Comparison of ENCODE assay signal across 8 mouse cellular contexts in the genomic region with DNA sequence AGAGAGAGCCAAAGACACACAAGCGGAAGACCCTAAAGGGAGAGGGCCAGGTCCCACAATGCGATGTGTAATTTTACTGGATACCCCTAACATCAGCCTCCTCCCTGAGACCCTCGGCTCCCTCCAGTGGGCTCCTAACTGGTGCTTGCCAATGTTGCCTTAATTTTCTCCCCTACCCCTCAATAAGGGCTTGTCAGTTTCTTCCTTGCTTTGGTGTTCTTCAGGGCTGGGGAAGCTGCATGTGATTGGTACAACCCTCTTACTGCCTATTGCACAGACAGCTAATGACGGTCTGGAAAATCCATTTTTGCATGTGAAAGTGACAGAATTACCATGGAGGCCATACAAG. TPM values are rescaled to one million over a fixed set of nuclear protein-coding genes. Genes with fewer than 3 reads are reported as not detected.
DNase-seq lines count a peak whose midpoint lies in the region; ATAC-seq and TF ChIP-seq lines count a peak whose summit lies in the region.

No protein-coding gene starts in this region.

- DNase-seq in heart, postnatal 25 days (ENCODE audit: low spot score) = no peak
- no peak for DNase-seq in retina, postnatal 1 day
- DNase-seq in thymus, adult 2 months = no peak
- no peak for DNase-seq in cerebellum, postnatal 25 days

- H3K9me3 ChIP-seq in heart, embryonic 11.5 days (replicated peaks; ENCODE audit: control insufficient read depth, low read length) = no peaks in the 10 kb centered on the region
- no peaks in the 10 kb centered on the region for H3K9me3 ChIP-seq in E14TG2a.4 (ENCODE audit: low read length)
- H3K9me3 ChIP-seq in liver, embryonic 16.5 days (replicated peaks; ENCODE audit: control insufficient read depth, low read length) = no peaks in the 10 kb centered on the region

- H3K4me1 ChIP-seq in heart, embryonic 11.5 days (ENCODE audit: control insufficient read depth, insufficient read depth, low read length) = peaks cover 63% of the 10 kb centered on the region
- peaks cover 69% of the 10 kb centered on the region for H3K4me1 ChIP-seq in E14TG2a.4 (replicated peaks; ENCODE audit: low read depth, low read length)
- peaks cover 38% of the 10 kb centered on the region for H3K4me1 ChIP-seq in liver, embryonic 16.5 days (ENCODE audit: control insufficient read depth, low read depth, low read length)
- H3K4me1 ChIP-seq in thymus, adult 2 months (replicated peaks; ENCODE audit: control insufficient read depth, insufficient read depth, low read length) = peaks cover 4% of the 10 kb centered on the region; the same call in 1 of the 2 replicates

- H3K4me2 ChIP-seq in heart, embryonic 11.5 days = peak overlapping the region; percentile 97
- H3K4me2 ChIP-seq in liver, embryonic 16.5 days (ENCODE audit: low read depth, low read length) = no peak overlapping the region

- H3K27ac ChIP-seq in heart, embryonic 11.5 days (ENCODE audit: low read depth, low read length) = peak overlapping the region; percentile 93
- peak overlapping the region; percentile 30; the same call in 1 of the 2 replicates for H3K27ac ChIP-seq in liver, embryonic 16.5 days (ENCODE audit: low read length)
- no peak overlapping the region for H3K27ac ChIP-seq in thymus, adult 2 months (ENCODE audit: control insufficient read depth, insufficient read depth, low read length)

- intact Hi-C loops in heart, postnatal 25 days (cut with DNase I) = loop anchor here (2.0 kb wide), 1 partner anchor 28 kb away; no protein-coding TSS in a partner anchor

- TF ChIP-seq CTCF in E14TG2a.4 (conservative IDR thresholded peaks at IDR 0.05; ENCODE audit: low read length) = no peak
- TF ChIP-seq CTCF in thymus, adult 2 months (IDR thresholded peaks at IDR 0.05; ENCODE audit: borderline replicate concordance, control insufficient read depth, extremely low read depth, insufficient read depth, low read length, poor library complexity) = no peak

- no peak for ATAC-seq in heart, embryonic 11.5 days (replicated peaks; ENCODE audit: insufficient number of reproducible peaks, low FRiP score, low TSS enrichment)
- ATAC-seq in granulocyte monocyte progenitor cell, adult 5-6 weeks (replicated peaks; ENCODE audit: poor library complexity, severe bottlenecking) = peak; percentile 13; the same call in 1 of the 2 replicates
- no peak for ATAC-seq in liver, embryonic 16.5 days (ENCODE audit: low read depth)

- peak overlapping the region; percentile 83 for H3K4me3 ChIP-seq in heart, embryonic 11.5 days (ENCODE audit: low read depth, low read length)
- H3K4me3 ChIP-seq in E14TG2a.4 (replicated peaks; ENCODE audit: low read length) = peak overlapping the region; percentile 92
- H3K4me3 ChIP-seq in liver, embryonic 16.5 days (ENCODE audit: low read depth, low read length) = no peak overlapping the region
- H3K4me3 ChIP-seq in thymus, adult 2 months (ENCODE audit: control insufficient read depth, insufficient read depth, low read length) = no peak overlapping the region

- peak overlapping the region; percentile 58 for H3K9ac ChIP-seq in heart, embryonic 11.5 days (ENCODE audit: low read depth, low read length)
- no peak overlapping the region for H3K9ac ChIP-seq in liver, embryonic 16.5 days (ENCODE audit: low read depth, low read length)

- H3K36me3 ChIP-seq in heart, embryonic 11.5 days (ENCODE audit: control insufficient read depth, insufficient read depth, low read length) = no peaks in the 10 kb centered on the region
- H3K36me3 ChIP-seq in E14TG2a.4 (ENCODE audit: insufficient read depth, low read length) = peaks cover 10% of the 10 kb centered on the region; the same call in 1 of the 2 replicates
- no peaks in the 10 kb centered on the region for H3K36me3 ChIP-seq in liver, embryonic 16.5 days (ENCODE audit: control insufficient read depth, insufficient read depth)
- H3K36me3 ChIP-seq in thymus, adult 2 months (ENCODE audit: control insufficient read depth, insufficient read depth, low read length) = no peaks in the 10 kb centered on the region

- no peaks in the 10 kb centered on the region for H3K27me3 ChIP-seq in heart, embryonic 11.5 days (ENCODE audit: control insufficient read depth, insufficient read depth, low read length)
- H3K27me3 ChIP-seq in E14TG2a.4 (ENCODE audit: insufficient read depth, low read length) = no peaks in the 10 kb centered on the region
- peaks cover 9% of the 10 kb centered on the region for H3K27me3 ChIP-seq in liver, embryonic 16.5 days (ENCODE audit: control insufficient read depth, insufficient read depth, low read depth, low read length)
- H3K27me3 ChIP-seq in thymus, adult 2 months (ENCODE audit: control insufficient read depth, insufficient read depth, low read length) = no peaks in the 10 kb centered on the region

- WGBS in heart, embryonic 11.5 days (ENCODE audit: insufficient replicate concordance) = 46% methylated on average over 4 of the region's 4 CpGs
- 27% methylated on average over 4 of the region's 4 CpGs for WGBS in liver, embryonic 16.5 days (ENCODE audit: insufficient replicate concordance)
- 34% methylated on average over 4 of the region's 4 CpGs for WGBS in thymus, adult 2 months

- no peak for TF ChIP-seq POLR2A in thymus, adult 2 months (IDR thresholded peaks at IDR 0.05; ENCODE audit: control insufficient read depth, extremely low read depth, insufficient read depth, low read length, poor library complexity)

RNA-seq across cellular contexts. Expression of gene Lrrc75a, which starts 1.9 kb away (rescaled TPM):
- 14.3 and 16.2 TPM in 2 replicates for polyA plus RNA-seq in heart, embryonic 11.5 days (2014; fragmentation: Nextera tagmentation; extraction: Ambion mirVana)
- 1 to 10 TPM; 4.9 to 6.4 TPM for total RNA-seq in heart, postnatal 25 days (2021)
- total RNA-seq in granulocyte monocyte progenitor cell, adult 5-6 weeks (2014; fragmentation: Nextera tagmentation) = 5.7 TPM in 2 replicates
- 3.6 and 5.4 TPM in 2 replicates for total RNA-seq in granulocyte monocyte progenitor cell, adult 5-6 weeks (2017)
- 0.72 and 1.0 TPM in 2 replicates for polyA plus RNA-seq in liver, embryonic 16.5 days (2015; fragmentation: Nextera tagmentation; extraction: Ambion mirVana)
- polyA plus RNA-seq in thymus, adult 2 months (2012; rRNA removed) = 6.0 and 6.9 TPM in 2 replicates

RNA-seq across cellular contexts. Expression of gene Mmgt2, which starts 2.0 kb away (rescaled TPM):
- 45.0 and 47.6 TPM in 2 replicates for polyA plus RNA-seq in heart, embryonic 11.5 days (2014; fragmentation: Nextera tagmentation; extraction: Ambion mirVana)
- total RNA-seq in heart, postnatal 25 days (2021) = 1 to 10 TPM; 6.9 to 7.0 TPM
- 16.7 and 34.1 TPM in 2 replicates for total RNA-seq in granulocyte monocyte progenitor cell, adult 5-6 weeks (2014; fragmentation: Nextera tagmentation)
- total RNA-seq in granulocyte monocyte progenitor cell, adult 5-6 weeks (2017) = 15.9 and 23.7 TPM in 2 replicates
- 6.9 and 9.0 TPM in 2 replicates for polyA plus RNA-seq in liver, embryonic 16.5 days (2015; fragmentation: Nextera tagmentation; extraction: Ambion mirVana)
- 43.0 and 47.5 TPM in 2 replicates for polyA plus RNA-seq in thymus, adult 2 months (2012; rRNA removed)

Comparison
In these comparisons a context has a peak if more than half of its experiments do, and no peak if none do; other contexts are left out.
1. H3K4me3 ChIP-seq: peak in heart, embryonic 11.5 days (single experiment) and E14TG2a.4 (single experiment); none in liver, embryonic 16.5 days (single experiment) and thymus, adult 2 months (single experiment).